Mouse (Mus musculus) kidney, embryonic 16.5 days (tissue): ENCODE results near the gene Dtd1. TPM values are rescaled to one million over a fixed set of nuclear protein-coding genes. Genes with fewer than 3 reads are reported as not detected.
A peak's percentile ranks its signal among the peaks of the same experiment; 100 is the strongest.

Experiments
- ATAC-seq: fragments of 200-750 bp; cut with Nextera tagmentation; 2 replicates; pipeline ENCODE4 v1.8.0; 2017; ENCODE audit warnings: moderate TSS enrichment; ENCODE audit not compliant: low FRiP score, low TSS enrichment
- H3K27ac ChIP-seq: fragments of 300-500 bp; sonication (generic); 2 replicates; pipeline ENCODE4 v1.5.1; 2014; ENCODE audit warnings: low read length
- H3K27me3 ChIP-seq: fragments of 300-500 bp; sonication (generic); 2 replicates; pipeline ENCODE4 v1.6.1; 2014; ENCODE audit warnings: low read length, control low read depth, mixed read lengths; ENCODE audit not compliant: insufficient read depth
- H3K36me3 ChIP-seq: fragments of 300-500 bp; sonication (generic); 2 replicates; pipeline ENCODE4 v1.6.1; 2014; ENCODE audit warnings: low read length, control low read depth, mixed read lengths; ENCODE audit not compliant: insufficient read depth
- H3K4me1 ChIP-seq: fragments of 300-500 bp; sonication (generic); 2 replicates; pipeline ENCODE4 v1.6.1; 2014; ENCODE audit warnings: low read length, control low read depth, mixed read lengths; ENCODE audit not compliant: insufficient read depth
- H3K4me2 ChIP-seq: fragments of 300-500 bp; sonication (generic); replicated peaks from 2 replicates; pipeline ENCODE4 v1.6.1; 2014; ENCODE audit warnings: low read depth, low read length
- H3K4me3 ChIP-seq: fragments of 300-500 bp; sonication (generic); 2 replicates; pipeline ENCODE4 v1.5.1; 2014; ENCODE audit warnings: mild to moderate bottlenecking, low read length
- H3K9ac ChIP-seq: fragments of 300-500 bp; sonication (generic); replicated peaks from 2 replicates; pipeline ENCODE4 v1.6.1; 2014; ENCODE audit warnings: low read length
- H3K9me3 ChIP-seq: fragments of 300-500 bp; sonication (generic); 2 replicates; pipeline ENCODE4 v1.6.1; 2016; ENCODE audit warnings: low read length, control low read depth
- WGBS: fragments of 180-500 bp; shearing (Covaris S2); extraction: QIAGEN DNeasy Blood & Tissue Kit; methylation state at CpG from one replicate; pipeline ENCODE4 v1.1.7; 2014; 5-methylcytosine and 5-hydroxymethylcytosine counted together
- microRNA-seq: library from miRNA; unstranded; fragments of <30 nt; microRNA quantifications from one replicate; pipeline ENCODE4, GENCODE M21; 2016
- polyA plus RNA-seq: library from polyadenylated mRNA; unstranded; fragments of >200 nt; fragmentation: Nextera tagmentation; extraction: Ambion mirVana; gene quantifications from 2 replicates; pipeline ENCODE4 v1.2.1, GENCODE M21; 2015

The Dtd1 gene
- polyA plus RNA-seq, 1 experiment from 2014 or later = 47.0 TPM

- H3K27me3 ChIP-seq = no peaks in the 10 kb centered on the region
- no peaks in the 10 kb centered on the region for H3K9me3 ChIP-seq
- H3K27ac ChIP-seq = no peak overlapping the region
- no peaks in the 10 kb centered on the region for H3K36me3 ChIP-seq
- H3K9ac ChIP-seq = no peak overlapping the region
- ATAC-seq = no peak
- WGBS = 97% methylated on average over 6 of the region's 6 CpGs
- no peaks in the 10 kb centered on the region for H3K4me1 ChIP-seq
- H3K4me3 ChIP-seq = no peak overlapping the region
- no peak overlapping the region for H3K4me2 ChIP-seq
Observed at GRCm38 (mm10) chr2:144783831-144784230, 184.1 kb downstream of the Dtd1 start.

GRCm38 (mm10) chr2:144791671-144792294, 192.1 kb downstream of the Dtd1 start:
- WGBS = 24% methylated on average over 14 of the region's 14 CpGs
- ATAC-seq = no peak

GRCm38 (mm10) chr2:144797515-144797914, 197.8 kb downstream of the Dtd1 start:
- peak; percentile 51 for ATAC-seq

More at GRCm38 (mm10) chr2:144791671-144792294, 192.1 kb downstream of the Dtd1 start:
- no peaks in the 10 kb centered on the region for H3K4me1 ChIP-seq
- no peaks in the 10 kb centered on the region for H3K36me3 ChIP-seq
- H3K27ac ChIP-seq = no peak overlapping the region
- no peak overlapping the region for H3K4me2 ChIP-seq
- H3K27me3 ChIP-seq = no peaks in the 10 kb centered on the region
- H3K4me3 ChIP-seq = no peak overlapping the region
- no peak overlapping the region for H3K9ac ChIP-seq
- H3K9me3 ChIP-seq = no peaks in the 10 kb centered on the region

DNA sequence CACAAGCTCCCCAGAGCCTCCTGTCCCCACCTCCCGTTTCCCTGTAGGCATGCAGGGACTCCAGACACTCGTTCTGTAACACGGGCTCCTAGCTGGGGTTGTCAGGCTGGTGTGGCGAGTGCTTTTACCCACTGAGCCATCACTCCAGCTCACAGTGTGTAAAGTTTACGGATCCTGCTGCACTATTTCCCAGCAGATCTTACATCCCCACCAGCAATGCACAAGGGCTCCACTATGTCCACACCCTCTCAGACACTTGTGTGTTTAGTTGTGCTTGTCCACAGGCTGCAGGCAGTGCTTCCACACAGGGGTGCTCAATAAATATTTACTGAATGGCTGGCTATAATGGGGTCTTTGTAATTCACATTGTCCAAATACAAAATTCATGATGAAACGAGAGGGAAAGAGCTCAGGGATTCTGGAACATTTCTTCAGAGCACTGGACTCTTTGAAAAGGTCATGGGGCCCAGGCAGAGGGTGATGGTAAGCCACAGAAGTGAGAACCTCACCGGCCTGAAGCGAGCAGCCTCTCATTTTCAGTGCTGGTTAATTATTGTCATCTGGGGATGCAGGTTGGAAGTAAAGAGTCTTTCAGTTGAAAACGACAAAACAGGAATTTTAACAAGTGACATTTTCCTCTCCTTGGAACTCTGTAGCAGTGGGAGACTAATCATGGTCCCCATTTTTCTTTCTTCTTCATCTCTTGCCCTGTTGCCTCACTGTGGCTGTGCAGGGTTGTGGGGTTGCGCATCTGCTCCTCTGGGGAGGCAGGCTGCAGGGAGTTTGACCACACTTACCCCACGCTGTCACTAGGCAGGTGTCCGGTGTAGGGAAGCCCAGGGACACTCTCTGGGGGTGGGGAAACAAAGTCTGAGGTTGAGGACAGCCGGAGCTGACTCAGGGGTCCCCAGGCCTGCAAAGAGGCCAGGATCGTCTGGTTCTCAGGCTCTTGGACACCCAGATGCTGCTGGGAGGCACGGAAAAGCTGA, 208.4 kb downstream of the Dtd1 start:
- Histone ChIP-seq H3K9me3 (no peaks in the 10 kb centered on the region), H3K9ac (no peak overlapping the region), H3K36me3 (no peaks in the 10 kb centered on the region), H3K27me3 (no peaks in the 10 kb centered on the region), H3K27ac (no peak overlapping the region), H3K4me2 (no peak overlapping the region), H3K4me1 (peaks cover 3% of the 10 kb centered on the region; the same call in 1 of the 2 replicates), H3K4me3 (no peak overlapping the region)
- ATAC-seq = peak; percentile 74; the same call in 1 of the 2 replicates
- 59% methylated on average over 15 of the region's 15 CpGs for WGBS

More at GRCm38 (mm10) chr2:144797515-144797914, 197.8 kb downstream of the Dtd1 start:
- Histone ChIP-seq H3K4me2 (no peak overlapping the region), H3K27ac (no peak overlapping the region), H3K9ac (no peak overlapping the region), H3K4me1 (0 out of 2 replicates have a peak, but pooled peaks cover 3% of the 10 kb centered on the region), H3K27me3 (no peaks in the 10 kb centered on the region), H3K9me3 (no peaks in the 10 kb centered on the region), H3K4me3 (no peak overlapping the region), H3K36me3 (no peaks in the 10 kb centered on the region)
- 47% methylated on average over 8 of the region's 8 CpGs for WGBS

Small RNA genes lying within 50 kb of the gene (microRNA-seq; reads per million reads assigned to microRNA genes)
- not detected for gene Gm24823

Other genes with a start within 250 kb of the Dtd1 start
- 52.5 and 57.0 TPM in 2 replicates for gene Kat14, start 230.9 kb upstream of the Dtd1 start, polyA plus RNA-seq
- 0.56 TPM in 1 of 2 replicates, not detected in the other for gene Pet117, start 230.9 kb upstream of the Dtd1 start, polyA plus RNA-seq
- 1.2 and 1.4 TPM in 2 replicates for gene Dzank1, start 72.5 kb upstream of the Dtd1 start, polyA plus RNA-seq
- 27.0 and 31.6 TPM in 2 replicates for gene Polr3f, start 72.2 kb upstream of the Dtd1 start, polyA plus RNA-seq
- gene Rbbp9, start 49.0 kb upstream of the Dtd1 start, polyA plus RNA-seq = 95.7 and 99.2 TPM in 2 replicates
- gene Sec23b, start 43.7 kb upstream of the Dtd1 start, polyA plus RNA-seq = 117 and 123 TPM in 2 replicates
- gene Smim26, start 5.8 kb upstream of the Dtd1 start, polyA plus RNA-seq = 33.1 and 39.5 TPM in 2 replicates
- gene Scp2d1, start 223.8 kb downstream of the Dtd1 start, polyA plus RNA-seq = not detected in 2 replicates